Mouse (Mus musculus): ENCODE data around the gene Grm3. TPM values are rescaled to one million over a fixed set of nuclear protein-coding genes. Genes with fewer than 3 reads are reported as not detected.
A peak's percentile ranks its signal among the peaks of the same experiment; 100 is the strongest.

The Grm3 gene
- total RNA-seq (2021) = 10 to 100 TPM; 62.8 to 67.0 TPM
- long read RNA-seq, experiment 1, transcript Grm3-201 (6 exons, 3,049 nt) = major isoform, 14 of 23 reads
- long read RNA-seq, experiment 1, partial matches to known transcripts = 2 of 23 reads
- long read RNA-seq, experiment 1, other reads (novel, unspliced or antisense) = 7 of 23 reads
- long read RNA-seq, experiment 2, transcript Grm3-201 (6 exons, 3,049 nt) = major isoform, 9 of 21 reads
- long read RNA-seq, experiment 2, partial matches to known transcripts = 1 of 21 reads
- long read RNA-seq, experiment 2, other reads (novel, unspliced or antisense) = 11 of 21 reads

- peak; percentile 15 to 26 for DNase-seq (ENCODE audit: low spot score in 2 of 2)
Measured at GRCm38 (mm10) chr5:9724956-9725600, at the start of gene Grm3. TSS of gene Grm3 (minus strand) at chr5:9725170.

- DNase-seq (ENCODE audit: low spot score in 2 of 2) = no peak
Measured at GRCm38 (mm10) chr5:9755751-9756150, 30.8 kb upstream of the Grm3 start.

- peak; percentile 4 to 26 for DNase-seq (ENCODE audit: low spot score in 2 of 2)
Measured at GRCm38 (mm10) chr5:9748184-9748583, 23.2 kb upstream of the Grm3 start.

- no peak for DNase-seq (ENCODE audit: low spot score in 2 of 2)
Measured at GRCm38 (mm10) chr5:9744120-9744519, 19.1 kb upstream of the Grm3 start.

- DNase-seq (ENCODE audit: low spot score in 2 of 2) = peak; percentile 65 to 84
Measured at GRCm38 (mm10) chr5:9725601-9726268, 765 bp upstream of the Grm3 start.

GRCm38 (mm10) chr5:9724287-9724955, 549 bp downstream of the Grm3 start:
- peak; percentile 18 to 38 for DNase-seq (ENCODE audit: low spot score in 2 of 2)

GRCm38 (mm10) chr5:9721136-9721535, 3.8 kb downstream of the Grm3 start:
- no peak for DNase-seq (ENCODE audit: low spot score in 2 of 2)

- DNase-seq (ENCODE audit: low spot score in 2 of 2) = peak in 1 of 2 experiments; percentile 43
Measured at GRCm38 (mm10) chr5:9716295-9716694, 8.7 kb downstream of the Grm3 start.

- DNase-seq (ENCODE audit: low spot score in 2 of 2) = no peak
Measured at GRCm38 (mm10) chr5:9707096-9707495, 17.9 kb downstream of the Grm3 start.

- peak in 1 of 2 experiments; percentile 50 for DNase-seq (ENCODE audit: low spot score in 2 of 2)
Measured at GRCm38 (mm10) chr5:9703385-9704009, 21.5 kb downstream of the Grm3 start.

GRCm38 (mm10) chr5:9702656-9703384, 22.1 kb downstream of the Grm3 start:
- DNase-seq (ENCODE audit: low spot score in 2 of 2) = peak in 1 of 2 experiments; percentile 18

GRCm38 (mm10) chr5:9692333-9692732, 32.6 kb downstream of the Grm3 start:
- no peak for DNase-seq (ENCODE audit: low spot score in 2 of 2)

- no peak for DNase-seq (ENCODE audit: low spot score in 2 of 2)
Measured at GRCm38 (mm10) chr5:9690599-9691242, 34.2 kb downstream of the Grm3 start.

GRCm38 (mm10) chr5:9690192-9690591, 34.8 kb downstream of the Grm3 start:
- no peak for DNase-seq (ENCODE audit: low spot score in 2 of 2)

GRCm38 (mm10) chr5:9683204-9683603, 41.8 kb downstream of the Grm3 start:
- DNase-seq (ENCODE audit: low spot score in 2 of 2) = no peak

GRCm38 (mm10) chr5:9669002-9669401, 56.0 kb downstream of the Grm3 start:
- no peak for DNase-seq (ENCODE audit: low spot score in 2 of 2)

- DNase-seq (ENCODE audit: low spot score in 2 of 2) = no peak
Measured at GRCm38 (mm10) chr5:9663416-9663815, 61.6 kb downstream of the Grm3 start.

- peak; percentile 37 to 73 for DNase-seq (ENCODE audit: low spot score in 2 of 2)
Measured at GRCm38 (mm10) chr5:9661870-9662589, 62.9 kb downstream of the Grm3 start.

- DNase-seq (ENCODE audit: low spot score in 2 of 2) = peak in 1 of 2 experiments; percentile 15
Measured at GRCm38 (mm10) chr5:9638612-9639011, 86.4 kb downstream of the Grm3 start.
